8 mouse cellular contexts compared by ENCODE assay signal in genomic region chr2:112367726-112368673, GRCm38 (mm10). TPM values are rescaled to one million over a fixed set of nuclear protein-coding genes. Genes with fewer than 3 reads are reported as not detected.
DNase-seq lines count a peak whose midpoint lies in the region; ATAC-seq and TF ChIP-seq lines count a peak whose summit lies in the region.

Emc4 (minus strand) TSS chr2:112368027.

- 2% methylated on average over 46 of the region's 46 CpGs for WGBS in hindbrain, embryonic 10.5 days
- WGBS in lung, postnatal 0 days: 2% methylated on average over 46 of the region's 46 CpGs

- H3K4me2 ChIP-seq in lung, postnatal 0 days (replicated peaks; ENCODE audit: low read depth, low read length): peak within 1 kb of the TSS; percentile 85

- ATAC-seq in frontal cortex, adult (ENCODE audit: low TSS enrichment): peak; percentile 92
- ATAC-seq in lung, postnatal 0 days: peak; percentile 91

- no peak for TF ChIP-seq EP300 in lung, postnatal 0 days (IDR thresholded peaks at IDR 0.05)

- H3K36me3 ChIP-seq in hindbrain, embryonic 10.5 days: peaks cover 28% of the 10 kb centered on the region
- H3K36me3 ChIP-seq in lung, postnatal 0 days (ENCODE audit: insufficient read depth, low read length): peaks cover 8% of the 10 kb centered on the region; the same call in 1 of the 2 replicates

- H3K4me1 ChIP-seq in hindbrain, embryonic 10.5 days (replicated peaks): peaks cover 14% of the 10 kb centered on the region
- H3K4me1 ChIP-seq in lung, postnatal 0 days (ENCODE audit: insufficient read depth, low read depth, low read length): peaks cover 8% of the 10 kb centered on the region; the same call in 1 of the 2 replicates

- H3K9me3 ChIP-seq in hindbrain, embryonic 10.5 days: no peaks in the 10 kb centered on the region
- no peaks in the 10 kb centered on the region for H3K9me3 ChIP-seq in lung, postnatal 0 days (ENCODE audit: low read length)

- peak; percentile 90 for DNase-seq in MEL-GATA-1-ER (ENCODE audit: extremely low read depth, low read depth)
- peak; percentile 87 for DNase-seq in cerebellum, adult 8-10 months
- DNase-seq in hindbrain, embryonic 10.5 days (ENCODE audit: low spot score): peak; percentile 93
- peak; percentile 89 for DNase-seq in layer of hippocampus, adult 9-11 months
- DNase-seq in lung, postnatal 0 days (ENCODE audit: low spot score): peak; percentile 92
- DNase-seq in ovary, postnatal 14 days (ENCODE audit: low spot score): peak; percentile 89
- DNase-seq in thymus, postnatal 14 days: peak; percentile 90

- peak; percentile 17 for TF ChIP-seq CTCF in lung, postnatal 0 days (IDR thresholded peaks at IDR 0.05)

- peak within 1 kb of the TSS; percentile 90 for H3K4me3 ChIP-seq in hindbrain, embryonic 10.5 days
- H3K4me3 ChIP-seq in lung, postnatal 0 days (ENCODE audit: low read depth, low read length): peak within 1 kb of the TSS; percentile 60

- peak within 1 kb of the TSS; percentile 92 for H3K27ac ChIP-seq in hindbrain, embryonic 10.5 days
- peak within 1 kb of the TSS; percentile 57 for H3K27ac ChIP-seq in lung, postnatal 0 days (ENCODE audit: low read length)

- H3K27me3 ChIP-seq in hindbrain, embryonic 10.5 days (ENCODE audit: insufficient read depth, poor library complexity, severe bottlenecking): no peaks in the 10 kb centered on the region
- no peaks in the 10 kb centered on the region for H3K27me3 ChIP-seq in lung, postnatal 0 days (replicated peaks; ENCODE audit: insufficient read depth, low read length)

- peak within 1 kb of the TSS; percentile 70 for H3K9ac ChIP-seq in lung, postnatal 0 days (replicated peaks; ENCODE audit: low read depth)

RNA-seq across cellular contexts. Expression of gene Emc4, which starts in this region (rescaled TPM):
- polyA plus RNA-seq in hindbrain, embryonic 10.5 days (2016; fragmentation: Nextera tagmentation; extraction: Ambion mirVana): 119 and 140 TPM in 2 replicates
- 120 and 138 TPM in 2 replicates for polyA plus RNA-seq in lung, postnatal 0 days (2015; fragmentation: Nextera tagmentation; extraction: Ambion mirVana)

Comparison
In these comparisons a context has a peak if more than half of its experiments do, and no peak if none do; other contexts are left out.
1. Peak in every context shown above with its lines: DNase-seq, ATAC-seq, H3K4me3 ChIP-seq and H3K27ac ChIP-seq.